Mouse (Mus musculus) hindbrain, embryonic 16.5 days (tissue): ENCODE measurements around the gene Rara. TPM values are rescaled to one million over a fixed set of nuclear protein-coding genes. Genes with fewer than 3 reads are reported as not detected.
A peak's percentile ranks its signal among the peaks of the same experiment; 100 is the strongest.

Experiments
- ATAC-seq: fragments of 200-750 bp; cut with Nextera tagmentation; 2 replicates; pipeline ENCODE4 v1.8.0; 2017; ENCODE audit warnings: moderate TSS enrichment, moderate library complexity
- H3K27ac ChIP-seq: fragments of 300-500 bp; sonication (generic); 2 replicates; pipeline ENCODE4 v1.5.1; 2014; ENCODE audit warnings: low read depth, mild to moderate bottlenecking, control low read depth, low read length, moderate library complexity
- H3K27me3 ChIP-seq: fragments of 300-500 bp; sonication (generic); replicated peaks from 2 replicates; pipeline ENCODE4 v1.6.1; 2014; ENCODE audit warnings: low read length; ENCODE audit not compliant: control insufficient read depth, insufficient read depth
- H3K36me3 ChIP-seq: fragments of 300-500 bp; sonication (generic); 2 replicates; pipeline ENCODE4 v1.6.1; 2014; ENCODE audit warnings: mild to moderate bottlenecking, low read length, moderate library complexity, mixed read lengths; ENCODE audit not compliant: control insufficient read depth, insufficient read depth
- H3K4me1 ChIP-seq: fragments of 300-500 bp; sonication (generic); 2 replicates; pipeline ENCODE4 v1.6.1; 2014; ENCODE audit warnings: low read depth, low read length; ENCODE audit not compliant: control insufficient read depth, insufficient read depth
- H3K4me2 ChIP-seq: fragments of 300-500 bp; sonication (generic); 2 replicates; pipeline ENCODE4 v1.6.1; 2014; ENCODE audit warnings: mild to moderate bottlenecking, low read length, control low read depth, moderate library complexity
- H3K4me3 ChIP-seq: fragments of 300-500 bp; sonication (generic); 2 replicates; pipeline ENCODE4 v1.5.1; 2014; ENCODE audit warnings: mild to moderate bottlenecking, low read length, control low read depth, moderate library complexity
- H3K9ac ChIP-seq: fragments of 300-500 bp; sonication (generic); 2 replicates; pipeline ENCODE4 v1.6.1; 2014; ENCODE audit warnings: low read depth, mild to moderate bottlenecking, control low read depth, low read length, moderate library complexity
- H3K9me3 ChIP-seq: fragments of 300-500 bp; sonication (generic); 2 replicates; pipeline ENCODE4 v1.6.1; 2014; ENCODE audit warnings: mild to moderate bottlenecking, low read length, moderate library complexity; ENCODE audit not compliant: control insufficient read depth
- WGBS: fragments of 180-500 bp; shearing (Covaris S2); extraction: QIAGEN DNeasy Blood & Tissue Kit; methylation state at CpG from one replicate; pipeline ENCODE4 v1.1.7; 2014; 5-methylcytosine and 5-hydroxymethylcytosine counted together
- polyA plus RNA-seq: library from polyadenylated mRNA; unstranded; fragments of >200 nt; fragmentation: Nextera tagmentation; extraction: Ambion mirVana; gene quantifications from 2 replicates; pipeline ENCODE4 v1.2.1, GENCODE M21; 2015

Rara gene
- polyA plus RNA-seq, 1 experiment from 2014 or later = 12.1 TPM

DNA sequence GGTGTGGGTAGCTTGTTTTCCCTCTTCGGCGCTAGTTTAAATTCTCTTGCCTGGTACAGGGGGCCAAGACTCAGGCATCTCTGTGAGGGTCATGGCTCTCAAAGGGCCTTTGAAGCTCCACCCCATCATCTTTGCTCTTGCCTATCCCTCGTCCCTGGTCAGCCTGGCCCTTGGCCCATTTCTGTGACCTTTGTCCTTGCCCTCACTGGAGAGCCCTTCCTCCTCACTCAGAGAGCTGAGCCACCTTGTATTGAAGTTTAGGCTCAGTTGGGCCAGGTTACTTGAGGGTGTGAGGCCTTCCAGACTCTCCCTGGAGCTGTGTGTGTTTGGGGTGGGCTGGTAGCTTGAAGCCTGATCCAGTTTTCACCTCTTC, 18.0 kb downstream of the Rara start:
- H3K4me1 ChIP-seq = peaks cover 45% of the 10 kb centered on the region
- WGBS = 48% methylated on average over 3 of the region's 3 CpGs
- H3K4me2 ChIP-seq = no peak overlapping the region
- H3K36me3 ChIP-seq = no peaks in the 10 kb centered on the region
- H3K9me3 ChIP-seq = no peaks in the 10 kb centered on the region
- H3K27ac ChIP-seq = no peak overlapping the region
- no peaks in the 10 kb centered on the region for H3K27me3 ChIP-seq
- ATAC-seq = no peak
- no peak overlapping the region for H3K9ac ChIP-seq
- no peak overlapping the region for H3K4me3 ChIP-seq

DNA sequence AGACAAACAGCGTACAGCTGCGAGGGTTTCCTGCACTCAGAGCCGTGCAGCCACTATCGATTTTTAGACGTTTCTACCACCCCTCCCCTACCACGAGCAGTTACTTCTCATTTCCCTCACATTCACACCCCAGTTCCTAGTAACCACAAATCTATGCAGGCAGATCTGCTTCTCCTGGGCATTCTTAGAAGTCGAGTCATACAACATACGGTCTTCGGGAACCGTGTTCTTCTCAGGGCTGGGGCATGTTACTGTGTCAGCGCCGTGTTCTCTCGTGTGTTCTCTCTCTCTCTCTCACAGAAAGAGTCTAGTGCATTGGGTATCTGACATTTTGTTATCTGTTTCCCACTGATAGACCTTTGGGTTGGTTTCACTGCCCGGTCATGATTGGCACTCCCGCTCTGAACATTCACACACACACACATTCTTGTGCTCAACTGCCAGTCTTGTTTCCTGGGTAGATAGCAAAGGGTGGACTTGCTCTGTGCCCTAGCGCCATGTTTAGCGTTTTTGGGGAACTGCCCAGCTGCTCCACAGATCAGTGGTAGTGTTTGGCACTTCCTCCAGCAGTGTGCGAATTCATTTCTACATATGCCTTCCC, 20.5 kb downstream of the Rara start:
- ATAC-seq = no peak

GRCm38 (mm10) chr11:98949242-98949957, 21.8 kb downstream of the Rara start:
- H3K9ac ChIP-seq = no peak overlapping the region
- no peak for ATAC-seq
- H3K27ac ChIP-seq = no peak overlapping the region
- no peaks in the 10 kb centered on the region for H3K9me3 ChIP-seq
- H3K4me2 ChIP-seq = no peak overlapping the region
- no peaks in the 10 kb centered on the region for H3K27me3 ChIP-seq
- H3K4me1 ChIP-seq = peaks cover 25% of the 10 kb centered on the region
- no peaks in the 10 kb centered on the region for H3K36me3 ChIP-seq
- no peak overlapping the region for H3K4me3 ChIP-seq
- WGBS = 67% methylated on average over 12 of the region's 12 CpGs

More for the DNA sequence above, 20.5 kb downstream of the Rara start:
- Histone ChIP-seq H3K36me3 (no peaks in the 10 kb centered on the region), H3K4me3 (no peak overlapping the region), H3K4me1 (peaks cover 28% of the 10 kb centered on the region), H3K9me3 (no peaks in the 10 kb centered on the region), H3K27me3 (no peaks in the 10 kb centered on the region), H3K27ac (no peak overlapping the region), H3K9ac (no peak overlapping the region), H3K4me2 (no peak overlapping the region)
- WGBS = 84% methylated on average over 18 of the region's 18 CpGs

DNA sequence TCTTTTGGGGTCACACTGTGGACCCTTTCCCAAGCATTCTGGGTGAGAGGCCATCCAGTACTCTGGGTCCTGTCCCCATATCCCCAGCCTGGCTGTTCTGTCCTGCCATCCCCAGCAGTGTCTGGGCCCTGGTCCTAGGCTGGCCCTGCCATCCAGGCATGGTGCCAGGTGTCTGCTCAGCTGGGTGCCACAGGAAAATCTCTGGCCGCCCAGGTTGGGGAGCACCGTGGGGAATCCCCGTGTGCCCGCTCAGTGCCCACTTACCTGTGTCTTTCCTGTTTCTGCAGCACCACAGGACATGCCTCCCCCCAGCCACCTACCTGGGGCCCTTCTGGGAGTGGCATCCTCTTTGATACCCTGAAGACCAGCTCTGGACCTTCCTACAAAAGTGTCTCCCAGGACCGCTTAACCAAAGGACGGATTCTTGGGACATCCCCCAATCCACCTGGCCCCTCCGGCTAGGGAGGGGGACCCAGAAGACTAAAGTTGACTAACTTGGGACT, 22.4 kb downstream of the Rara start:
- no peaks in the 10 kb centered on the region for H3K27me3 ChIP-seq
- no peaks in the 10 kb centered on the region for H3K36me3 ChIP-seq
- no peak overlapping the region for H3K9ac ChIP-seq
- no peak for ATAC-seq
- no peak overlapping the region for H3K4me2 ChIP-seq
- H3K9me3 ChIP-seq = no peaks in the 10 kb centered on the region
- no peak overlapping the region for H3K27ac ChIP-seq
- no peak overlapping the region for H3K4me3 ChIP-seq
- H3K4me1 ChIP-seq = peaks cover 31% of the 10 kb centered on the region
- 78% methylated on average over 7 of the region's 7 CpGs for WGBS

GRCm38 (mm10) chr11:98950484-98950883, 22.9 kb downstream of the Rara start:
- no peaks in the 10 kb centered on the region for H3K9me3 ChIP-seq
- peaks cover 36% of the 10 kb centered on the region for H3K4me1 ChIP-seq
- H3K36me3 ChIP-seq = no peaks in the 10 kb centered on the region
- H3K27me3 ChIP-seq = no peaks in the 10 kb centered on the region
- no peak overlapping the region for H3K4me3 ChIP-seq
- H3K27ac ChIP-seq = no peak overlapping the region
- ATAC-seq = no peak
- 89% methylated on average over 9 of the region's 9 CpGs for WGBS
- no peak overlapping the region for H3K9ac ChIP-seq
- no peak overlapping the region for H3K4me2 ChIP-seq

- peak; percentile 91 for ATAC-seq
- Histone ChIP-seq H3K27me3 (no peaks in the 10 kb centered on the region), H3K4me3 (no peak overlapping the region), H3K4me1 (peaks cover 38% of the 10 kb centered on the region), H3K9me3 (no peaks in the 10 kb centered on the region), H3K27ac (peak overlapping the region; percentile 89), H3K4me2 (peak overlapping the region; percentile 16; the same call in 1 of the 2 replicates), H3K36me3 (no peaks in the 10 kb centered on the region), H3K9ac (peak overlapping the region; percentile 39; the same call in 1 of the 2 replicates)
- WGBS = 34% methylated on average over 16 of the region's 16 CpGs
These were observed 23.6 kb downstream of the Rara start for GRCm38 (mm10) chr11:98951026-98951906.

DNA sequence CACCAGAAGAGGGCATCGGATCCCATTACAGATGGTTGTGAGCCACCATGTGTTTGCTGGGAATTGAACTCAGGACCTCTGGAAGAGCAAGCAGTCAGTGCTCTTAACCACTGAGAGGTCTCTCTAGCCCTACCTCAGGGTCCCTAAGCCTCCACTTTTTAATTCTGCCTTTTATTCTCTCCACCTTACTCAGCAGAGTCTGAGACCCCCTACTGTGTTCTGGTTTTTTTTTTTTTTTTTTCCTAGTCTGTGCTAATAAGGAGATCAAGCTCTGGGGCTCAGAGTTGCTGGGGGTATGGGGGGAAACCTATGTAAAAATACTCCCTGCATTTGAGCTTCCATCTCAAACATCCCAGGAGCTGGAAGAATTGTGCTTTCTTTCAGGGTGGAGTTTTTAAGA, 24.5 kb downstream of the Rara start:
- Histone ChIP-seq H3K4me3 (no peak overlapping the region), H3K4me1 (peaks cover 38% of the 10 kb centered on the region), H3K27ac (no peak overlapping the region), H3K36me3 (no peaks in the 10 kb centered on the region), H3K9ac (no peak overlapping the region), H3K4me2 (no peak overlapping the region), H3K27me3 (no peaks in the 10 kb centered on the region), H3K9me3 (no peaks in the 10 kb centered on the region)
- 67% methylated on average over 1 of the region's 1 CpGs for WGBS
- no peak for ATAC-seq

- no peak for ATAC-seq
- Histone ChIP-seq H3K4me1 (peaks cover 38% of the 10 kb centered on the region), H3K36me3 (no peaks in the 10 kb centered on the region), H3K9me3 (no peaks in the 10 kb centered on the region), H3K9ac (no peak overlapping the region), H3K27ac (no peak overlapping the region), H3K27me3 (no peaks in the 10 kb centered on the region), H3K4me3 (no peak overlapping the region), H3K4me2 (no peak overlapping the region)
- WGBS = 57% methylated on average over 2 of the region's 2 CpGs
These were observed 25.1 kb downstream of the Rara start for GRCm38 (mm10) chr11:98952736-98953135.

GRCm38 (mm10) chr11:98953361-98953760, 25.7 kb downstream of the Rara start:
- no peak overlapping the region for H3K9ac ChIP-seq
- no peak for ATAC-seq
- no peak overlapping the region for H3K27ac ChIP-seq
- no peaks in the 10 kb centered on the region for H3K9me3 ChIP-seq
- no peak overlapping the region for H3K4me2 ChIP-seq
- 31% methylated on average over 2 of the region's 2 CpGs for WGBS
- no peaks in the 10 kb centered on the region for H3K36me3 ChIP-seq
- H3K27me3 ChIP-seq = no peaks in the 10 kb centered on the region
- H3K4me1 ChIP-seq = peaks cover 38% of the 10 kb centered on the region
- no peak overlapping the region for H3K4me3 ChIP-seq
